Mouse (Mus musculus) intestine, embryonic 16.5 days (tissue): Measurements from ENCODE around the gene Cox10. TPM values are rescaled to one million over a fixed set of nuclear protein-coding genes. Genes with fewer than 3 reads are reported as not detected.

Experiments
- ATAC-seq: fragments of 200-750 bp; cut with Nextera tagmentation; 2 replicates; pipeline ENCODE4 v1.8.0; 2017; ENCODE audit warnings: moderate TSS enrichment, moderate library complexity
- H3K27ac ChIP-seq: fragments of 300-500 bp; sonication (generic); 2 replicates; pipeline ENCODE4 v1.5.1; 2014; ENCODE audit warnings: mild to moderate bottlenecking, low read length
- H3K27me3 ChIP-seq: fragments of 300-500 bp; sonication (generic); replicated peaks from 2 replicates; pipeline ENCODE4 v1.6.1; 2014; ENCODE audit warnings: low read length, control low read depth, mixed read lengths; ENCODE audit not compliant: control insufficient read depth, insufficient read depth
- H3K36me3 ChIP-seq: fragments of 300-500 bp; sonication (generic); 2 replicates; pipeline ENCODE4 v1.6.1; 2014; ENCODE audit warnings: low read length, control low read depth; ENCODE audit not compliant: control insufficient read depth, insufficient read depth
- H3K4me1 ChIP-seq: fragments of 300-500 bp; sonication (generic); 2 replicates; pipeline ENCODE4 v1.6.1; 2014; ENCODE audit warnings: low read length, control low read depth, mixed read lengths; ENCODE audit not compliant: control insufficient read depth, insufficient read depth
- H3K4me2 ChIP-seq: fragments of 300-500 bp; sonication (generic); 2 replicates; pipeline ENCODE4 v1.6.1; 2014; ENCODE audit warnings: low read depth, low read length, control low read depth
- H3K4me3 ChIP-seq: fragments of 300-500 bp; sonication (generic); 2 replicates; pipeline ENCODE4 v1.5.1; 2014; ENCODE audit warnings: mild to moderate bottlenecking, low read length
- H3K9ac ChIP-seq: fragments of 300-500 bp; sonication (generic); 2 replicates; pipeline ENCODE4 v1.6.1; 2014; ENCODE audit warnings: low read depth, low read length
- H3K9me3 ChIP-seq: fragments of 300-500 bp; sonication (generic); 2 replicates; pipeline ENCODE4 v1.6.1; 2016; ENCODE audit warnings: low read length, control low read depth; ENCODE audit not compliant: control insufficient read depth
- WGBS: fragments of 180-500 bp; shearing (Covaris S2); extraction: QIAGEN DNeasy Blood & Tissue Kit; methylation state at CpG from one replicate; pipeline ENCODE4 v1.1.7; 2014; 5-methylcytosine and 5-hydroxymethylcytosine counted together
- polyA plus RNA-seq: library from polyadenylated mRNA; unstranded; fragments of >200 nt; fragmentation: Nextera tagmentation; extraction: Ambion mirVana; gene quantifications from 2 replicates; pipeline ENCODE4 v1.2.1, GENCODE M21; 2015

Cox10 gene
- polyA plus RNA-seq, 1 experiment from 2014 or later = 32.4 TPM

DNA sequence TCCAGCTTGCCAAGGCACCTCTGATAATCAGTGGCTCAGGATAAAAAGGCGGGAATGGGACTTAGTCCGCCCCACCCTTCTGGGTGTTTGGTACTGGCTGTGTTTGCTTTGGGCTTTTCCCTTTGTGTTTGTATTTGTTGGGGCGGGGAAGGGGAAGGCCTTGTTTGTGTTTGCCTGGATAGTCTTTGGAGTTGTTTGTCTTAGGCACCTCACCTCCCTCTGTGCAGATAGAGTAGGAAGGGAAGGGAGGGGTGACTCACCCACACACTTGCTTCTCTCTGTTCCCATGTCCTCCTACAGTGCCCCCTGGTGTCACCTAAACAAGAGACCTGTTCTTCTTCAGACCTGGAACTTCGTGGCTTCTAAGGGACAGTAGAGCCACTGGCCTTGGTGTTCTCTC is 122.1 kb downstream of the Cox10 start:
- H3K4me3 ChIP-seq = no peak overlapping the region
- H3K9me3 ChIP-seq = no peaks in the 10 kb centered on the region
- no peak overlapping the region for H3K4me2 ChIP-seq
- H3K27me3 ChIP-seq = no peaks in the 10 kb centered on the region
- no peaks in the 10 kb centered on the region for H3K36me3 ChIP-seq
- 46% methylated on average over 4 of the region's 4 CpGs for WGBS
- H3K4me1 ChIP-seq = peaks cover 16% of the 10 kb centered on the region; the same call in 1 of the 2 replicates
- peak; percentile 55 for ATAC-seq
- H3K9ac ChIP-seq = no peak overlapping the region
- H3K27ac ChIP-seq = no peak overlapping the region

DNA sequence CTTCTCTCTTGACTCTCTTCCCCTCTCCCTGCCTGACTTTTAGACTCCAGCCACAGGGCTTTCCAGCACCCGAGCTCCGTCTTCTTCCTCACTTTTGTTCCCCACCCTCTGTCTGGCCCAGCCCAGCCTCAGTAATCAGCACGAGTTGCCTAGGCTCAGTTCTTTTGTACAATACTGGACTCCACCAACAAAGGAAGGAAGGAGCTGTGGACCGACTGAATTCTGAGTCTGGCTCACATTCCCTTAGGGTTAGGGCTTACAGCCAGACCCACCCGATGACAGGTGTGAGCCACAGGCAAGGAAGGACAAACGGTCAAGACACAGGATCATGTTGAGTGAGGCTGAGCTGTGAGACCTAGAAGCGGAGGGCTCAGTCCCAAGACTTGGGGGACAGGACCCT is 122.5 kb downstream of the Cox10 start:
- Histone ChIP-seq H3K9me3 (no peaks in the 10 kb centered on the region), H3K27ac (no peak overlapping the region), H3K4me2 (no peak overlapping the region), H3K36me3 (no peaks in the 10 kb centered on the region), H3K9ac (no peak overlapping the region), H3K27me3 (no peaks in the 10 kb centered on the region), H3K4me1 (peaks cover 20% of the 10 kb centered on the region; the same call in 1 of the 2 replicates), H3K4me3 (no peak overlapping the region)
- ATAC-seq = peak; percentile 12; the same call in 1 of the 2 replicates
- WGBS = 37% methylated on average over 7 of the region's 7 CpGs

DNA sequence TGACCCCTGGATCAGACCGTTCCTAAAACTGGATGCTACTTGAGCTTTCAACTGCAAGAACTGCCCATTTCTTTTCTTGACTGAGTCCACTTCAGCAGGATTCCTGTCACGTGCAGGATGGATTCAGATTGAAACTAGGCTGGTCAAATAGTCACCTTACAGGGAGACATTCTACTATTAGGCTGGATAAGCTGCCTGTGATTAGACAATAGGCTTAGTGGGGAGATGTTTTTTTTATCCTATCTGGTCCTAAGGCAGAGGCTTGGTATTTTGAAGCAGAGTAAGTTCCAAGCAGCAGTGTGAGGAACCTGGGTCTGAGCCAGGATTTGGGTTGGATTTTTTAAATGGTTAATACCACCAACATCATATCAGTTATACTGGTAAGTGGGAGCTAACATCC is 125.4 kb downstream of the Cox10 start:
- H3K36me3 ChIP-seq = no peaks in the 10 kb centered on the region
- peaks cover 20% of the 10 kb centered on the region; the same call in 1 of the 2 replicates for H3K4me1 ChIP-seq
- H3K4me3 ChIP-seq = no peak overlapping the region
- no peaks in the 10 kb centered on the region for H3K27me3 ChIP-seq
- H3K4me2 ChIP-seq = no peak overlapping the region
- no peaks in the 10 kb centered on the region for H3K9me3 ChIP-seq
- no peak for ATAC-seq
- no peak overlapping the region for H3K9ac ChIP-seq
- H3K27ac ChIP-seq = no peak overlapping the region
- 88% methylated on average over 2 of the region's 2 CpGs for WGBS

DNA sequence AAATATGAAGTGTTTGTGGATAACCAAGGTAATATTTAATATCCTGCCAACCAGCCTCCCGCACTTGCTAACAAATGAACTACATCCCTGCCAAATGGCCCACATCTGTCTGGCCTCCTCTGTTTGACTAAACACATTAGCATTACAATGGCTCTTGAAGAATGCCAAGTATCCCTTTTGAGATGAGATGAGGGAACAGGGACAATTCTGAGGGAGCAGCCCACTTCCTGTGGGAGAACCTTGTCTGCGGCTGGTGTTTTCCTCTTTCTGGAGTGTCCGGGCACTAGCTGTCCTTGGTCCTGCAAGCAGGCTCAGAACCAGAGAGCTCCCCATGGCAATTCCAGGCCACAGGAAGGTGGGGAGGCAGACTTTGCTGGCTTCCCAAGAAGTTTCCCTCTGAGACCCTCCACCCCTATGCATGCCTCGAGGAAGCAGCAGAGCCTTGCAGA is 126.5 kb downstream of the Cox10 start:
- no peak overlapping the region for H3K27ac ChIP-seq
- H3K36me3 ChIP-seq = no peaks in the 10 kb centered on the region
- 44% methylated on average over 4 of the region's 4 CpGs for WGBS
- ATAC-seq = no peak
- H3K27me3 ChIP-seq = no peaks in the 10 kb centered on the region
- H3K4me2 ChIP-seq = no peak overlapping the region
- no peaks in the 10 kb centered on the region for H3K9me3 ChIP-seq
- no peak overlapping the region for H3K9ac ChIP-seq
- H3K4me3 ChIP-seq = no peak overlapping the region
- peaks cover 20% of the 10 kb centered on the region; the same call in 1 of the 2 replicates for H3K4me1 ChIP-seq

DNA sequence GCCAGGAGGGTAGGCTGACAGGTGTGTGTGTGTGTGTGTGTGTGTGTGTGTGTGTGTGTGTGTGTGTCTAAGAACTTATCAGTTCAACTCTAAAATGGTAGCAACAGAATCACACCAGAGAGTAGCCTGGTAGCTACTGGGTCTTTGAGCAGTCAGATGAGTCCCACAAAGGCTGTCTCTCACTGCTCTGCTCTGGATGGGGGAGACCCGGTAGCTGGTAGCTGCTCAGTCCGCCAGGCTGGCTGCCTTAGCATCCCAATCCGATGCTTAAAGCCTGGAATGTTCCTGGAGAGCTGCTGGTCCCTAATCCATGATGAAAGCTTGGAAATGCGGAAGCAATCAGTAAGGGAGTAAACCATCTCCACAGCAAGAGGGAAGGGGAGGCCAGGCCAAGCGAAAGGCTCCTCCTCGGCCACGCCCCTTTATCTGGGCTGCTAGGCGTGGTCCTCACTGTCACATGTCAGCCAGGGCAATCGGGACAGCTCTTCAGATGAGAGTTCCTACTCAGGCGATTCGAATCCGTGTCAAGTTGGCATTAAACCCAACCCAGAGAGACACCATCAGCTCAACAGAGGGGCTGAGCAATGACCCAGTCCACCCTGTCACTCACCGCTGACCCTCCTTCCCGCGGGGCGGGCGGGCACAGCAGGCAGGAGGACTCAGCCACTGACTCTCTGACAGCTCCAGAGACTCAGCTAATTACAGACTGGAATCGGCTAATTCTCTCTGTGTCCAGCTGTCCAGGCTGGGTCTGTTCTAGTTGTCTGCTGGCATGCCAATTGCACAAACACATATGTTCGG is 127.2 kb downstream of the Cox10 start:
- WGBS = 7% methylated on average over 19 of the region's 19 CpGs
- Histone ChIP-seq H3K27me3 (no peaks in the 10 kb centered on the region), H3K4me1 (peaks cover 20% of the 10 kb centered on the region; the same call in 1 of the 2 replicates), H3K4me3 (peak overlapping the region; percentile 39), H3K4me2 (peak overlapping the region; percentile 62), H3K9me3 (no peaks in the 10 kb centered on the region), H3K36me3 (no peaks in the 10 kb centered on the region), H3K9ac (peak overlapping the region; percentile 50), H3K27ac (0 out of 2 replicates have a peak overlapping the region, but pooled peaks have one; percentile 24)
- peak; percentile 91 for ATAC-seq

DNA sequence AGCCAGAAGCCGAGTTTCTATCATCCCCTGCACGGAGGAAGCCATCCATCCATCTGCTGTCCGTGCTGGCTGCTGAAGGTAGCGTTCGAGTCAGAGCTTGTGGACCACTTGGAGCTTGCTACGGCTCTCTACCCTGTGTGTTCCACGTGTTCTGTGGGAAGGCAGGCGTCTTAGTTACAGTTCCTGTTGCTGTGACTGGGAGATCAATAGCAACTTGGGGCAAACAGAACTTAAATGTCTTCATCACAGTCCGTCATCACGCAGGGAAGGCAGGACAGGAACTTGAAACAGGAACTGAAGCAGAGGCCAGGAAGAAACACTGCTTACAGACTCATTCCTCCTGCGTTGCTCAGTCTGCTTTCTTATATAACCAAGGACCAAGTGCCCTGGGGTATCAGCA is 130.9 kb downstream of the Cox10 start:
- Histone ChIP-seq H3K4me1 (peaks cover 12% of the 10 kb centered on the region; the same call in 1 of the 2 replicates), H3K9ac (no peak overlapping the region), H3K27ac (no peak overlapping the region), H3K4me2 (no peak overlapping the region), H3K9me3 (no peaks in the 10 kb centered on the region), H3K27me3 (no peaks in the 10 kb centered on the region), H3K4me3 (no peak overlapping the region), H3K36me3 (no peaks in the 10 kb centered on the region)
- 86% methylated on average over 11 of the region's 11 CpGs for WGBS
- no peak for ATAC-seq

DNA sequence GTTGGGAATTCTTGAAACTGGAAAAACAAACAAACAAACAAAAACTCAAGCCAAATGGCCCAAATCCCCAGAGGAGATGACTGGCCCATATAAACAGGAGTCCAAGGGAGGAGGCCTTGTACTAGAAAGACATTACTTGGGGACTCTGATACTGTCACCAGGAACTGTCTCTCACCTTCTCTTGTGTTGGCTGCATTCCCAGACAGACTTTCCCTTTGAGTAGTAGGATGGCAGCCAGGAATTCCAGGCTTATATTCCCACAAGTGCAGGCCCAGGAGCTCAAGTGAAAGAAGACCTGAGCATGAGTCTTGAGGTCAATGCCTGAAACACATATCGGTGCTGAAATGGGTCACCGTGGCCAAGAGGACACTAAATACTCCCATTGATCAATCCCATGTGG is 132.2 kb downstream of the Cox10 start:
- H3K9ac ChIP-seq = no peak overlapping the region
- H3K27ac ChIP-seq = no peak overlapping the region
- ATAC-seq = no peak
- no peak overlapping the region for H3K4me2 ChIP-seq
- no peaks in the 10 kb centered on the region for H3K36me3 ChIP-seq
- no peaks in the 10 kb centered on the region for H3K9me3 ChIP-seq
- 94% methylated on average over 2 of the region's 2 CpGs for WGBS
- peaks cover 2% of the 10 kb centered on the region; the same call in 1 of the 2 replicates for H3K4me1 ChIP-seq
- no peak overlapping the region for H3K4me3 ChIP-seq
- H3K27me3 ChIP-seq = no peaks in the 10 kb centered on the region

DNA sequence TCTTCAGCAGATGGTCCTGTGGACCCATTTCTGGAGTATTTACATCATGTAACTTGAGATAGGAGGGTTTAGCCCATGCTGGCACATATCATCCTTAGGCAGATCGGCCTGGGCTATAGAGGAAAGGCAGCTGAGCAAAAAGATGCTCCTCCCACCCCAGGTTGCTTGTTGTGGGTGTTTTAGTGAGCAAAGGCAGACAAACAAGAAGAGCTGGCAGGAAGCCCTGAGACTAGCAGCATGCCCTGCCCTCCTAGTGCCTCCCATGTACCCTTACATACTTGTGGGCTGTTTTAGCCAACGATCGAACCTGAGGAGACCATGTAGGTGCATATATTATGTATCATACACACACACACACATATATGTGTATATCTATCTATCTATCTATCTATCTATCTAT is 135.3 kb downstream of the Cox10 start:
- 92% methylated on average over 3 of the region's 3 CpGs for WGBS
- no peaks in the 10 kb centered on the region for H3K9me3 ChIP-seq
- H3K27me3 ChIP-seq = no peaks in the 10 kb centered on the region
- H3K27ac ChIP-seq = no peak overlapping the region
- H3K9ac ChIP-seq = no peak overlapping the region
- no peak overlapping the region for H3K4me3 ChIP-seq
- H3K36me3 ChIP-seq = no peaks in the 10 kb centered on the region
- no peaks in the 10 kb centered on the region for H3K4me1 ChIP-seq
- no peak for ATAC-seq
- H3K4me2 ChIP-seq = no peak overlapping the region

DNA sequence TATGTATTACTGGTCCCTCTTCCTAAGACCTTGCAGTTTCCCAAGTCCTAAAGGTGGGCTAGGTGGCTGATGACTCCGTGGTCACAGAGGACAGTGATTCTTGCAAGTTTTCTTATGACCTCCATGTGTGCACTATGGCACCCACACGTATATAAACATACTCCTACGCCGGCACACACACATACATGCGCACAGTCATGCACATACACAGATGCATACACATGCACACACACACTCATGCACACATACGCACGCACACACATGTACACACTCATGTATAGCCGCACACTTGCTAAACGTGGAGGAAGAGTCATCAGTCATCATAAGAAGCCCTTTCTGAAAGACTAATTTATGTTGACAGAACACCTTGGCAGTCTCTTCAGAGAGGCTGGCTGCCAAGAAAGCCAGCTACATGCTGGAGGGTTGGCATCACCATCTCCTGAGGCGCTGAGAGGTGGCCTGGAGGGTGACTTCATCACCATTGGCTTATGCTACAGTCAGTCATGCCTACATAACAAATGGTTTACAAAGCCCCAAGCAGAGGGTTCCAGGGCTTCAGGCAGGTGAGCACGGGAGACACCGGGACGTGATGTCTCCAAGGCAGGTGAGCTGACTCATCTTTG is 135.9 kb downstream of the Cox10 start:
- H3K27me3 ChIP-seq = no peaks in the 10 kb centered on the region
- no peak overlapping the region for H3K4me3 ChIP-seq
- no peak overlapping the region for H3K9ac ChIP-seq
- WGBS = 94% methylated on average over 13 of the region's 13 CpGs
- no peaks in the 10 kb centered on the region for H3K4me1 ChIP-seq
- no peaks in the 10 kb centered on the region for H3K9me3 ChIP-seq
- no peaks in the 10 kb centered on the region for H3K36me3 ChIP-seq
- no peak for ATAC-seq
- no peak overlapping the region for H3K27ac ChIP-seq
- no peak overlapping the region for H3K4me2 ChIP-seq
